Mouse (Mus musculus): ENCODE data around the gene Ksr2. TPM values are rescaled to one million over a fixed set of nuclear protein-coding genes. Genes with fewer than 3 reads are reported as not detected.

Gene Ksr2
- total RNA-seq, 2 experiments from 2014 or later, result 34.1 to 35.9 TPM

- DNase-seq (ENCODE audit: low spot score in 2 of 2), result no peak
Measured at GRCm38 (mm10) chr5:117761181-117761832, 347.5 kb downstream of the Ksr2 start.

GRCm38 (mm10) chr5:117764496-117764895 lies 350.7 kb downstream of the Ksr2 start:
- DNase-seq (ENCODE audit: low spot score in 2 of 2), result no peak

GRCm38 (mm10) chr5:117779175-117779574 lies 365.4 kb downstream of the Ksr2 start:
- DNase-seq (ENCODE audit: low spot score in 2 of 2), result no peak

- no peak for DNase-seq (ENCODE audit: low spot score in 2 of 2)
Measured at GRCm38 (mm10) chr5:117780681-117781080, 366.9 kb downstream of the Ksr2 start, which contains the start of gene Nos1. Gene Nos1, plus strand, starts transcription at chr5:117781032.

GRCm38 (mm10) chr5:117781178-117781577 lies 367.4 kb downstream of the Ksr2 start:
- DNase-seq (ENCODE audit: low spot score in 2 of 2), result no peak

- peak; percentile 21 to 24 for DNase-seq (ENCODE audit: low spot score in 2 of 2)
Measured at GRCm38 (mm10) chr5:117790071-117790470, 376.3 kb downstream of the Ksr2 start.

GRCm38 (mm10) chr5:117791875-117792274 lies 378.1 kb downstream of the Ksr2 start:
- DNase-seq (ENCODE audit: low spot score in 2 of 2), result peak in 1 of 2 experiments; percentile 17

GRCm38 (mm10) chr5:117800849-117801248 lies 387.0 kb downstream of the Ksr2 start:
- no peak for DNase-seq (ENCODE audit: low spot score in 2 of 2)

- no peak for DNase-seq (ENCODE audit: low spot score in 2 of 2)
Measured at GRCm38 (mm10) chr5:117802071-117802521, 388.3 kb downstream of the Ksr2 start.

- DNase-seq (ENCODE audit: low spot score in 2 of 2), result peak in 1 of 2 experiments; percentile 52
Measured at GRCm38 (mm10) chr5:117803551-117803950, 389.8 kb downstream of the Ksr2 start.

- no peak for DNase-seq (ENCODE audit: low spot score in 2 of 2)
Measured at GRCm38 (mm10) chr5:117810930-117811329, 397.1 kb downstream of the Ksr2 start.

GRCm38 (mm10) chr5:117818800-117819199 lies 405.0 kb downstream of the Ksr2 start:
- no peak for DNase-seq (ENCODE audit: low spot score in 2 of 2)

- no peak for DNase-seq (ENCODE audit: low spot score in 2 of 2)
Measured at GRCm38 (mm10) chr5:117820445-117820844, 406.6 kb downstream of the Ksr2 start.

- DNase-seq (ENCODE audit: low spot score in 2 of 2), result no peak
Measured at GRCm38 (mm10) chr5:117823811-117824210, 410.0 kb downstream of the Ksr2 start.

GRCm38 (mm10) chr5:117824486-117824885 lies 410.7 kb downstream of the Ksr2 start:
- no peak for DNase-seq (ENCODE audit: low spot score in 2 of 2)

Other genes starting within 250 kb of the Ksr2 start
- gene Pebp1, start 126.4 kb upstream of the Ksr2 start, total RNA-seq (2021), result 100 to 1,000 TPM; 759 to 778 TPM
- 1 to 10 TPM; 1.8 to 2.0 TPM for gene Vsig10, start 94.9 kb upstream of the Ksr2 start, total RNA-seq (2021)
- 100 to 1,000 TPM; 270 to 283 TPM for gene Wsb2, start 56.7 kb upstream of the Ksr2 start, total RNA-seq (2021)
- gene Rfc5, start 25.0 kb upstream of the Ksr2 start, total RNA-seq (2021), result 10 to 100 TPM; 16.8 to 18.8 TPM

All from layer of hippocampus, adult 18-20 months (tissue).